ENCODE assay signal across 15 mouse cellular contexts in genomic region chr3:105756505-105756904, GRCm38 (mm10).
"Had no signal": no experiment of that assay in that cellular context is flagged by ENCODE, and none has a peak within 500 bp of the region (broad histone marks: within the 10 kb centered on the region; RNA-seq: fewer than 3 reads in every experiment).

No protein-coding gene starts in this region.

- H3K27me3 ChIP-seq: limb, embryonic 15.5 days; liver, embryonic 13.5 days; midbrain, embryonic 13.5 days; neural tube, embryonic 13.5 days had no signal

- H3K9ac ChIP-seq: limb, embryonic 15.5 days; liver, embryonic 13.5 days; midbrain, embryonic 13.5 days; neural tube, embryonic 13.5 days had no signal

- H3K9me3 ChIP-seq: limb, embryonic 15.5 days; liver, embryonic 13.5 days; midbrain, embryonic 13.5 days; neural tube, embryonic 13.5 days had no signal

- H3K4me2 ChIP-seq: limb, embryonic 15.5 days; liver, embryonic 13.5 days; midbrain, embryonic 13.5 days; neural tube, embryonic 13.5 days had no signal

- H3K27ac ChIP-seq: limb, embryonic 15.5 days; midbrain, embryonic 13.5 days; neural tube, embryonic 13.5 days had no signal

- H3K36me3 ChIP-seq: limb, embryonic 15.5 days; liver, embryonic 13.5 days; midbrain, embryonic 13.5 days; neural tube, embryonic 13.5 days had no signal

- H3K4me1 ChIP-seq: limb, embryonic 15.5 days; neural tube, embryonic 13.5 days had no signal

- H3K4me3 ChIP-seq: limb, embryonic 15.5 days; liver, embryonic 13.5 days; midbrain, embryonic 13.5 days; myocyte; neural tube, embryonic 13.5 days had no signal

- DNase-seq: kidney, adult 11 months; kidney, adult 9 months; kidney, postnatal 14 days; layer of hippocampus, postnatal 36 days; liver, embryonic 13.5 days; lung, adult 2 months; lung, postnatal 14 days; right cerebral cortex, postnatal 4 days; spleen, adult 18-20 months; thymus, adult 2 months; thymus, postnatal 25 days had no signal
